Mouse (Mus musculus) myocyte (in vitro differentiated cells): ENCODE measurements around the gene Slc1a3.

ENCODE experiments used
- CEBPB ChIP-seq: IDR thresholded peaks from 2 replicates; pipeline ENCODE4 v1.6.1; 2011; ENCODE audit warnings: mild to moderate bottlenecking, moderate library complexity; ENCODE audit not compliant: poor library complexity, insufficient read depth, severe bottlenecking
- E2F4 ChIP-seq: IDR thresholded peaks from one replicate; pipeline ENCODE4 v1.6.1; 2011; ENCODE audit warnings: mild to moderate bottlenecking, control low read depth, moderate library complexity; ENCODE audit not compliant: insufficient read depth
- MAX ChIP-seq: IDR thresholded peaks from one replicate; pipeline ENCODE4 v1.6.1; 2011; ENCODE audit warnings: low read depth, mild to moderate bottlenecking, control low read depth
- MYOD1 ChIP-seq, 3 experiments: IDR thresholded peaks; one replicate each; pipeline ENCODE4 v1.6.1; 2011; ENCODE audit warnings: control low read depth in 2 of 3, low read depth in 2 of 3, mild to moderate bottlenecking in 2 of 3, moderate library complexity in 1 of 3; ENCODE audit not compliant: insufficient read length in 2 of 3, control insufficient read depth in 1 of 3
- MYOG ChIP-seq, 3 experiments: IDR thresholded peaks; one replicate each; pipeline ENCODE4 v1.6.1; 2011; ENCODE audit warnings: control low read depth in 2 of 3, low read depth in 2 of 3, mild to moderate bottlenecking in 2 of 3; ENCODE audit not compliant: insufficient read length in 2 of 3, control insufficient read depth in 1 of 3, insufficient read depth in 1 of 3
- POLR2A ChIP-seq: IDR thresholded peaks from one replicate; pipeline ENCODE4 v1.6.1; 2011; ENCODE audit warnings: low read depth, mild to moderate bottlenecking, control low read depth, moderate library complexity; ENCODE audit not compliant: insufficient read length
- POLR2AphosphoS2 ChIP-seq: IDR thresholded peaks from one replicate; pipeline ENCODE4 v1.6.1; 2011; ENCODE audit warnings: low read depth, control low read depth; ENCODE audit not compliant: insufficient read length
- REST ChIP-seq: IDR thresholded peaks from one replicate; pipeline ENCODE4 v1.6.1; 2011; ENCODE audit warnings: mild to moderate bottlenecking, control low read depth, moderate library complexity; ENCODE audit not compliant: insufficient read depth, insufficient read length
- SRF ChIP-seq: IDR thresholded peaks from one replicate; pipeline ENCODE4 v1.6.1; 2011; ENCODE audit warnings: low read depth; ENCODE audit not compliant: control insufficient read depth, insufficient read length
- TCF12 ChIP-seq: IDR thresholded peaks from one replicate; pipeline ENCODE4 v1.6.1; 2011; ENCODE audit warnings: mild to moderate bottlenecking, control low read depth; ENCODE audit not compliant: poor library complexity, insufficient read depth, severe bottlenecking
- TCF3 ChIP-seq: IDR thresholded peaks from one replicate; pipeline ENCODE4 v1.6.1; 2011; ENCODE audit warnings: low read depth, control low read depth; ENCODE audit not compliant: insufficient read length
- USF1 ChIP-seq: IDR thresholded peaks from one replicate; pipeline ENCODE4 v1.6.1; 2011; ENCODE audit warnings: low read depth, mild to moderate bottlenecking, control low read depth, moderate library complexity

DNA sequence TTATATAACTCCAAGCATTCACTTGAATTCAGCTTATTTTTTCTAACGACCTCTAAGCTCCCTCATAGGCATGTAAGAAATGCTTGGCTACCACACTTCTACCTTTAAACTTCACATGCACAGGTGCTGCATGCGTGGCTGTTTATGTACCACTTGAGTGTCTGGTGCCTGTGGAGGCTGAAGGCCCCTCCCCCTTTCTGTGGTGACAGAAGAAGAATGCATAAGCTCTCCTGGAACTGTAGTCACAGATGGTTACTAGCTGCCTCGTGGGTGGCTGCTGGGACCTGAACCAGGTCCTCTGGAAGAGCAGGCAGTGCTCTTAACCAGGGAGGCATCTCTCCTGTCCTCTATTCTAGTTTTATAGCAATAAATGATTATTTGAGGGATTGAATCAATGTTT is 13.1 kb downstream of the Slc1a3 start:
- TF ChIP-seq REST, result no peak
- no peak for TF ChIP-seq TCF12
- TF ChIP-seq POLR2AphosphoS2, result no peak
- no peak for TF ChIP-seq POLR2A
- no peak for TF ChIP-seq MYOG (IDR thresholded peaks at IDR 0.05; ENCODE audit: control insufficient read depth in 1 of 3, insufficient read depth in 1 of 3, insufficient read length in 2 of 3, low read depth in 2 of 3)
- no peak for TF ChIP-seq E2F4
- no peak for TF ChIP-seq MAX
- TF ChIP-seq MYOD1 (IDR thresholded peaks at IDR 0.05; ENCODE audit: control insufficient read depth in 1 of 3, insufficient read length in 2 of 3, low read depth in 2 of 3), result no peak
- no peak for TF ChIP-seq TCF3
- no peak for TF ChIP-seq SRF
- TF ChIP-seq USF1, result no peak
- TF ChIP-seq CEBPB, result no peak
